Mouse (Mus musculus) bone marrow, adult 2 months (tissue): ENCODE results near the gene Xrcc2.

ENCODE experiments used
- CTCF ChIP-seq: fragments of 200-500 bp; IDR thresholded peaks from 2 replicates; pipeline ENCODE4 v1.5.1; 2011; ENCODE audit warnings: low read length, control low read depth; ENCODE audit not compliant: control insufficient read depth, insufficient read depth
- POLR2A ChIP-seq: fragments of 200-500 bp; IDR thresholded peaks from 2 replicates; pipeline ENCODE4 v1.6.1; 2011; ENCODE audit warnings: low read depth, mild to moderate bottlenecking, control low read depth, low read length, borderline replicate concordance; ENCODE audit not compliant: control insufficient read depth

GRCm38 (mm10) chr5:25752862-25753261 lies 47.2 kb upstream of the Xrcc2 start:
- TF ChIP-seq CTCF: no peak
- TF ChIP-seq POLR2A: no peak
